Mouse (Mus musculus): ENCODE measurements around the gene Slc39a13. TPM values are rescaled to one million over a fixed set of nuclear protein-coding genes. Genes with fewer than 3 reads are reported as not detected.

Slc39a13 gene
- polyA plus RNA-seq, 1 experiment from 2014 or later = 64.8 TPM

GRCm38 (mm10) chr2:91019911-91020310, 50.3 kb downstream of the Slc39a13 start:
- 92% methylated on average over 3 of the region's 3 CpGs for WGBS
- Histone ChIP-seq H3K4me2 (ENCODE audit: low read depth, low read length) (no peak overlapping the region), H3K9me3 (ENCODE audit: control insufficient read depth, low read length) (no peaks in the 10 kb centered on the region), H3K36me3 (ENCODE audit: control insufficient read depth, insufficient read depth, low read length) (peaks cover 31% of the 10 kb centered on the region), H3K27ac (replicated peaks; ENCODE audit: low read depth, low read length) (no peak overlapping the region), H3K9ac (ENCODE audit: low read depth, low read length) (no peak overlapping the region), H3K27me3 (replicated peaks; ENCODE audit: control insufficient read depth, insufficient read depth, low read length) (no peaks in the 10 kb centered on the region), H3K4me3 (ENCODE audit: low read depth, low read length) (no peak overlapping the region), H3K4me1 (ENCODE audit: control insufficient read depth, insufficient read depth, low read length) (no peaks in the 10 kb centered on the region)
- no peak for DNase-seq (ENCODE audit: low spot score)
- ATAC-seq (ENCODE audit: low read depth) = no peak

- H3K4me1 ChIP-seq (ENCODE audit: control insufficient read depth, insufficient read depth, low read length) = no peaks in the 10 kb centered on the region
- DNase-seq (ENCODE audit: low spot score) (no peak), ATAC-seq (ENCODE audit: low read depth) (no peak)
- H3K36me3 ChIP-seq (ENCODE audit: control insufficient read depth, insufficient read depth, low read length) = peaks cover 48% of the 10 kb centered on the region
- no peak overlapping the region for H3K4me3 ChIP-seq (ENCODE audit: low read depth, low read length)
- no peak overlapping the region for H3K9ac ChIP-seq (ENCODE audit: low read depth, low read length)
- no peaks in the 10 kb centered on the region for H3K9me3 ChIP-seq (ENCODE audit: control insufficient read depth, low read length)
- no peaks in the 10 kb centered on the region for H3K27me3 ChIP-seq (replicated peaks; ENCODE audit: control insufficient read depth, insufficient read depth, low read length)
- no peak overlapping the region for H3K27ac ChIP-seq (replicated peaks; ENCODE audit: low read depth, low read length)
- H3K4me2 ChIP-seq (ENCODE audit: low read depth, low read length) = no peak overlapping the region
- 83% methylated on average over 8 of the region's 8 CpGs for WGBS
Measured at GRCm38 (mm10) chr2:91018061-91018788, 52.0 kb downstream of the Slc39a13 start.

GRCm38 (mm10) chr2:91015386-91015785, 54.8 kb downstream of the Slc39a13 start:
- peaks cover 65% of the 10 kb centered on the region for H3K36me3 ChIP-seq (ENCODE audit: control insufficient read depth, insufficient read depth, low read length)
- H3K27ac ChIP-seq (replicated peaks; ENCODE audit: low read depth, low read length) = no peak overlapping the region
- no peak overlapping the region for H3K4me3 ChIP-seq (ENCODE audit: low read depth, low read length)
- 77% methylated on average over 4 of the region's 4 CpGs for WGBS
- H3K9ac ChIP-seq (ENCODE audit: low read depth, low read length) = no peak overlapping the region
- no peaks in the 10 kb centered on the region for H3K9me3 ChIP-seq (ENCODE audit: control insufficient read depth, low read length)
- no peak for DNase-seq (ENCODE audit: low spot score)
- no peak for ATAC-seq (ENCODE audit: low read depth)
- H3K4me1 ChIP-seq (ENCODE audit: control insufficient read depth, insufficient read depth, low read length) = no peaks in the 10 kb centered on the region
- H3K4me2 ChIP-seq (ENCODE audit: low read depth, low read length) = no peak overlapping the region
- no peaks in the 10 kb centered on the region for H3K27me3 ChIP-seq (replicated peaks; ENCODE audit: control insufficient read depth, insufficient read depth, low read length)

GRCm38 (mm10) chr2:91013881-91014280, 56.3 kb downstream of the Slc39a13 start:
- no peak overlapping the region for H3K4me3 ChIP-seq (ENCODE audit: low read depth, low read length)
- H3K27ac ChIP-seq (replicated peaks; ENCODE audit: low read depth, low read length) = no peak overlapping the region
- H3K9me3 ChIP-seq (ENCODE audit: control insufficient read depth, low read length) = no peaks in the 10 kb centered on the region
- peaks cover 71% of the 10 kb centered on the region for H3K36me3 ChIP-seq (ENCODE audit: control insufficient read depth, insufficient read depth, low read length)
- ATAC-seq (ENCODE audit: low read depth) (no peak), DNase-seq (ENCODE audit: low spot score) (no peak)
- WGBS = 92% methylated on average over 2 of the region's 2 CpGs
- H3K4me2 ChIP-seq (ENCODE audit: low read depth, low read length) = no peak overlapping the region
- no peaks in the 10 kb centered on the region for H3K4me1 ChIP-seq (ENCODE audit: control insufficient read depth, insufficient read depth, low read length)
- H3K27me3 ChIP-seq (replicated peaks; ENCODE audit: control insufficient read depth, insufficient read depth, low read length) = no peaks in the 10 kb centered on the region
- no peak overlapping the region for H3K9ac ChIP-seq (ENCODE audit: low read depth, low read length)

Other genes with a start within 250 kb of the Slc39a13 start
- 207 and 210 TPM in 2 replicates for gene Mtch2, start 223.3 kb downstream of the Slc39a13 start, polyA plus RNA-seq (2014; fragmentation: Nextera tagmentation; extraction: Ambion mirVana)
- 19.9 and 22.8 TPM in 2 replicates for gene C1qtnf4, start 184.6 kb downstream of the Slc39a13 start, polyA plus RNA-seq (2014; fragmentation: Nextera tagmentation; extraction: Ambion mirVana)
- 25.8 and 31.0 TPM in 2 replicates for gene Kbtbd4, start 165.7 kb downstream of the Slc39a13 start, polyA plus RNA-seq (2014; fragmentation: Nextera tagmentation; extraction: Ambion mirVana)
- gene Ndufs3, start 165.6 kb downstream of the Slc39a13 start, polyA plus RNA-seq (2014; fragmentation: Nextera tagmentation; extraction: Ambion mirVana) = 203 and 206 TPM in 2 replicates
- gene Celf1, start 130.0 kb downstream of the Slc39a13 start, polyA plus RNA-seq (2014; fragmentation: Nextera tagmentation; extraction: Ambion mirVana) = 48.5 and 53.8 TPM in 2 replicates
- 35.4 and 40.5 TPM in 2 replicates for gene Rapsn, start 34.8 kb downstream of the Slc39a13 start, polyA plus RNA-seq (2014; fragmentation: Nextera tagmentation; extraction: Ambion mirVana)
- 309 and 320 TPM in 2 replicates for gene Psmc3, start 16.4 kb downstream of the Slc39a13 start, polyA plus RNA-seq (2014; fragmentation: Nextera tagmentation; extraction: Ambion mirVana)
- 10.2 and 10.6 TPM in 2 replicates for gene Spi1, start 12.0 kb upstream of the Slc39a13 start, polyA plus RNA-seq (2014; fragmentation: Nextera tagmentation; extraction: Ambion mirVana)
- 0.30 and 0.79 TPM in 2 replicates for gene Mybpc3, start 47.7 kb upstream of the Slc39a13 start, polyA plus RNA-seq (2014; fragmentation: Nextera tagmentation; extraction: Ambion mirVana)
- gene Madd, start 113.4 kb upstream of the Slc39a13 start, polyA plus RNA-seq (2014; fragmentation: Nextera tagmentation; extraction: Ambion mirVana) = 7.9 and 8.6 TPM in 2 replicates
- 1.5 and 2.7 TPM in 2 replicates for gene Nr1h3, start 132.4 kb upstream of the Slc39a13 start, polyA plus RNA-seq (2014; fragmentation: Nextera tagmentation; extraction: Ambion mirVana)
- gene Acp2, start 132.5 kb upstream of the Slc39a13 start, polyA plus RNA-seq (2014; fragmentation: Nextera tagmentation; extraction: Ambion mirVana) = 29.4 and 32.3 TPM in 2 replicates
- 14.1 and 16.3 TPM in 2 replicates for gene Ddb2, start 166.6 kb upstream of the Slc39a13 start, polyA plus RNA-seq (2014; fragmentation: Nextera tagmentation; extraction: Ambion mirVana)
- 59.9 and 64.3 TPM in 2 replicates for gene Pacsin3, start 185.5 kb upstream of the Slc39a13 start, polyA plus RNA-seq (2014; fragmentation: Nextera tagmentation; extraction: Ambion mirVana)
- gene Arfgap2, start 194.6 kb upstream of the Slc39a13 start, polyA plus RNA-seq (2014; fragmentation: Nextera tagmentation; extraction: Ambion mirVana) = 68.1 and 79.3 TPM in 2 replicates

Data from embryonic facial prominence, embryonic 14.5 days (tissue).